Mouse (Mus musculus): ENCODE results near the gene Pcif1. TPM values are rescaled to one million over a fixed set of nuclear protein-coding genes. Genes with fewer than 3 reads are reported as not detected.

The Pcif1 gene
- total RNA-seq, 2 experiments from 2014 or later, result 45.0 to 50.9 TPM

- no peak for DNase-seq (ENCODE audit: low spot score in 2 of 2)
Observed at GRCm38 (mm10) chr2:164918325-164918724, 39.2 kb downstream of the Pcif1 start.

- no peak for DNase-seq (ENCODE audit: low spot score in 2 of 2)
Observed at GRCm38 (mm10) chr2:164921984-164922383, 42.9 kb downstream of the Pcif1 start.

- DNase-seq (ENCODE audit: low spot score in 2 of 2), result no peak
Observed at GRCm38 (mm10) chr2:164923291-164923690, 44.2 kb downstream of the Pcif1 start.

- peak; percentile 93 to 94 for DNase-seq (ENCODE audit: low spot score in 2 of 2)
Observed at GRCm38 (mm10) chr2:164924100-164924857, 45.2 kb downstream of the Pcif1 start.

- DNase-seq (ENCODE audit: low spot score in 2 of 2), result no peak
Observed at GRCm38 (mm10) chr2:164930706-164931581, 51.8 kb downstream of the Pcif1 start.

- no peak for DNase-seq (ENCODE audit: low spot score in 2 of 2)
Observed at GRCm38 (mm10) chr2:164933534-164933933, 54.4 kb downstream of the Pcif1 start.

GRCm38 (mm10) chr2:164935991-164936390 lies 56.9 kb downstream of the Pcif1 start:
- DNase-seq (ENCODE audit: low spot score in 2 of 2), result no peak

GRCm38 (mm10) chr2:164938146-164939091 lies 59.3 kb downstream of the Pcif1 start:
- peak; percentile 38 to 49 for DNase-seq (ENCODE audit: low spot score in 2 of 2)

- peak in 1 of 2 experiments; percentile 42 for DNase-seq (ENCODE audit: low spot score in 2 of 2)
Observed at GRCm38 (mm10) chr2:164939106-164939505, 60.0 kb downstream of the Pcif1 start.

GRCm38 (mm10) chr2:164940140-164940830 lies 61.2 kb downstream of the Pcif1 start, which contains the start of gene Mmp9:
Gene Mmp9 (plus strand): TSS chr2:164940780.
- DNase-seq (ENCODE audit: low spot score in 2 of 2), result no peak

- no peak for DNase-seq (ENCODE audit: low spot score in 2 of 2)
Observed at GRCm38 (mm10) chr2:164942692-164943290, 63.7 kb downstream of the Pcif1 start.

Other genes with a start within 250 kb of the Pcif1 start
- gene Wfdc16, start 240.5 kb upstream of the Pcif1 start, total RNA-seq (2021), result not detected
- not detected for gene Wfdc10, start 223.3 kb upstream of the Pcif1 start, total RNA-seq (2021)
- gene Wfdc9, start 222.7 kb upstream of the Pcif1 start, total RNA-seq (2021), result not detected
- not detected for gene Wfdc11, start 205.2 kb upstream of the Pcif1 start, total RNA-seq (2021)
- gene Wfdc13, start 194.2 kb upstream of the Pcif1 start, total RNA-seq (2021), result not detected
- not detected for gene Spint4, start 180.8 kb upstream of the Pcif1 start, total RNA-seq (2021)
- not detected for gene Spint5, start 164.0 kb upstream of the Pcif1 start, total RNA-seq (2021)
- 1 to 10 TPM in 1 of 2 experiments, under 1 TPM in 1; 0.87 to 1.4 TPM for gene Wfdc3, start 133.4 kb upstream of the Pcif1 start, total RNA-seq (2021)
- gene Dnttip1, start 133.3 kb upstream of the Pcif1 start, total RNA-seq (2021), result 10 to 100 TPM; 41.9 to 46.0 TPM
- gene Ube2c, start 109.4 kb upstream of the Pcif1 start, total RNA-seq (2021), result 1 to 10 TPM; 6.9 to 8.3 TPM
- gene Tnnc2, start 99.3 kb upstream of the Pcif1 start, total RNA-seq (2021), result not detected
- 10 to 100 TPM; 41.3 to 43.6 TPM for gene Snx21, start 93.5 kb upstream of the Pcif1 start, total RNA-seq (2021)
- gene Acot8, start 74.4 kb upstream of the Pcif1 start, total RNA-seq (2021), result 10 to 100 TPM; 24.1 to 28.6 TPM
- gene Zswim3, start 74.2 kb upstream of the Pcif1 start, total RNA-seq (2021), result 1 to 10 TPM; 8.9 to 9.4 TPM
- gene Zswim1, start 56.6 kb upstream of the Pcif1 start, total RNA-seq (2021), result 10 to 100 TPM; 18.5 to 18.7 TPM
- gene Spata25, start 50.8 kb upstream of the Pcif1 start, total RNA-seq (2021), result 1 to 10 TPM in 1 of 2 experiments, not detected in 1; 1.6 TPM
- 10 to 100 TPM; 70.8 to 76.9 TPM for gene Ctsa, start 46.4 kb upstream of the Pcif1 start, total RNA-seq (2021)
- gene Neurl2, start 45.8 kb upstream of the Pcif1 start, total RNA-seq (2021), result 1 to 10 TPM; 3.5 to 4.7 TPM
- gene Pltp, start 21.6 kb upstream of the Pcif1 start, total RNA-seq (2021), result 10 to 100 TPM; 72.9 to 79.2 TPM
- 10 to 100 TPM; 24.0 to 24.1 TPM for gene Zfp335, start 32.5 kb downstream of the Pcif1 start, total RNA-seq (2021)
- gene Mmp9, start 61.5 kb downstream of the Pcif1 start, total RNA-seq (2021), result 1 to 10 TPM; 2.8 TPM
- 100 to 1,000 TPM; 252 to 272 TPM for gene Slc12a5, start 81.5 kb downstream of the Pcif1 start, total RNA-seq (2021)
- gene Ncoa5, start 155.6 kb downstream of the Pcif1 start, total RNA-seq (2021), result 10 to 100 TPM; 55.8 to 57.6 TPM
- 1 to 10 TPM; 1.5 to 3.8 TPM for gene Cd40, start 176.3 kb downstream of the Pcif1 start, total RNA-seq (2021)
- gene 1700025C18Rik, start 211.4 kb downstream of the Pcif1 start, total RNA-seq (2021), result not detected